Mouse (Mus musculus) lung, postnatal 0 days (tissue): ENCODE data around the gene Osbpl10. TPM values are rescaled to one million over a fixed set of nuclear protein-coding genes. Genes with fewer than 3 reads are reported as not detected.

Experiments
- ATAC-seq: fragments of 200-750 bp; cut with Nextera tagmentation; 2 replicates; pipeline ENCODE4 v1.8.0; 2017; ENCODE audit warnings: moderate library complexity
- DNase-seq: peaks from one replicate; pipeline ENCODE4 v3.0.0-alpha.2; 2016; ENCODE audit warnings: low spot score
- H3K27ac ChIP-seq: fragments of 300-500 bp; sonication (generic); 2 replicates; pipeline ENCODE4 v1.5.1; 2014; ENCODE audit warnings: antibody characterized with exemption, mild to moderate bottlenecking, low read length, mixed read lengths
- H3K27me3 ChIP-seq: fragments of 300-500 bp; sonication (generic); replicated peaks from 2 replicates; pipeline ENCODE4 v1.6.1; 2014; ENCODE audit warnings: low read length, mixed read lengths; ENCODE audit not compliant: insufficient read depth
- H3K36me3 ChIP-seq: fragments of 300-500 bp; sonication (generic); 2 replicates; pipeline ENCODE4 v1.6.1; 2014; ENCODE audit warnings: low read length, mixed read lengths; ENCODE audit not compliant: insufficient read depth
- H3K4me1 ChIP-seq: fragments of 300-500 bp; sonication (generic); 2 replicates; pipeline ENCODE4 v1.6.1; 2014; ENCODE audit warnings: antibody characterized with exemption, low read depth, low read length, mixed read lengths; ENCODE audit not compliant: insufficient read depth
- H3K4me2 ChIP-seq: fragments of 300-500 bp; sonication (generic); replicated peaks from 2 replicates; pipeline ENCODE4 v1.6.1; 2014; ENCODE audit warnings: low read depth, mild to moderate bottlenecking, low read length, moderate library complexity, mixed read lengths
- H3K4me3 ChIP-seq: fragments of 300-500 bp; sonication (generic); 2 replicates; pipeline ENCODE4 v1.5.1; 2014; ENCODE audit warnings: low read depth, low read length
- H3K9ac ChIP-seq: fragments of 300-500 bp; sonication (generic); replicated peaks from 2 replicates; pipeline ENCODE4 v1.6.1; 2014; ENCODE audit warnings: low read depth, mild to moderate bottlenecking
- H3K9me3 ChIP-seq: fragments of 300-500 bp; sonication (generic); 2 replicates; pipeline ENCODE4 v1.6.1; 2016; ENCODE audit warnings: low read length, mixed read lengths
- CTCF ChIP-seq: IDR thresholded peaks from 2 replicates; pipeline ENCODE4 v1.5.1; 2016; ENCODE audit warnings: antibody characterized with exemption, mild to moderate bottlenecking
- EP300 ChIP-seq: IDR thresholded peaks from 2 replicates; pipeline ENCODE4 v1.6.1; 2016; ENCODE audit warnings: antibody characterized with exemption, mild to moderate bottlenecking, control low read depth
- WGBS: fragments of 180-500 bp; shearing (Covaris S2); extraction: QIAGEN DNeasy Blood & Tissue Kit; methylation state at CpG from one replicate; pipeline ENCODE4 v1.1.7; 2014; 5-methylcytosine and 5-hydroxymethylcytosine counted together
- polyA plus RNA-seq: library from polyadenylated mRNA; unstranded; fragments of >200 nt; fragmentation: Nextera tagmentation; extraction: Ambion mirVana; gene quantifications from 2 replicates; pipeline ENCODE4 v1.2.1, GENCODE M21; 2015

Gene Osbpl10
- polyA plus RNA-seq, 1 experiment from 2014 or later, result 2.6 TPM

DNA sequence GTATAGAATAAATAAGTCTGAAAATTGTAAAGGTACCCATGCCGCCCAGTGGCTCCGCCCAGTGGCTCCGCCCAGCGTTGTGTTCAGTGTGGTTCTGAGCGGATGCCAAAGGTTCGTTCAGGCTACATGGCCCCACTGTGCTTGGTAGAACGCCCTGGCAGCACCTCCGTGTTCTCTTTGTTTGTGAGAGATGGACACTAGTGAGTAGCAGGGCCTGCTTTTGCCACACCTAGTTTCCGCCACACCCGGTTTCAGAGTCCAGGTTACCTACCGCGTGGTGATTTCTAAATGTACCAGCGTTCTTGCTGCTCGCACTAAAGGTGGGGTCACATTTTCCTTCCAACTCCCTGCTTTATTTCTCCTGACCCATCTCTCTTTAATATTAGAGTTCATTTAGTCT lies 75.4 kb downstream of the Osbpl10 start:
- TF ChIP-seq EP300 (no peak), CTCF (no peak)
- H3K36me3 ChIP-seq, result no peaks in the 10 kb centered on the region
- no peaks in the 10 kb centered on the region for H3K4me1 ChIP-seq
- DNase-seq, result no peak
- no peak overlapping the region for H3K4me3 ChIP-seq
- H3K27me3 ChIP-seq, result no peaks in the 10 kb centered on the region
- no peak overlapping the region for H3K27ac ChIP-seq
- WGBS, result 90% methylated on average over 14 of the region's 14 CpGs
- H3K4me2 ChIP-seq, result no peak overlapping the region
- no peak overlapping the region for H3K9ac ChIP-seq
- H3K9me3 ChIP-seq, result no peaks in the 10 kb centered on the region
- no peak for ATAC-seq

GRCm38 (mm10) chr9:115055041-115055830 lies 76.9 kb downstream of the Osbpl10 start:
- no peak overlapping the region for H3K27ac ChIP-seq
- H3K4me1 ChIP-seq, result no peaks in the 10 kb centered on the region
- H3K4me3 ChIP-seq, result no peak overlapping the region
- TF ChIP-seq EP300 (no peak), CTCF (no peak)
- no peak overlapping the region for H3K4me2 ChIP-seq
- H3K36me3 ChIP-seq, result no peaks in the 10 kb centered on the region
- H3K9ac ChIP-seq, result no peak overlapping the region
- WGBS, result 86% methylated on average over 8 of the region's 8 CpGs
- no peaks in the 10 kb centered on the region for H3K9me3 ChIP-seq
- ATAC-seq (no peak), DNase-seq (no peak)
- H3K27me3 ChIP-seq, result no peaks in the 10 kb centered on the region

GRCm38 (mm10) chr9:115058806-115059205 lies 80.4 kb downstream of the Osbpl10 start:
- Histone ChIP-seq H3K9ac (no peak overlapping the region), H3K4me3 (no peak overlapping the region), H3K4me2 (no peak overlapping the region), H3K9me3 (no peaks in the 10 kb centered on the region), H3K27me3 (no peaks in the 10 kb centered on the region), H3K27ac (no peak overlapping the region), H3K36me3 (no peaks in the 10 kb centered on the region), H3K4me1 (no peaks in the 10 kb centered on the region)
- TF ChIP-seq EP300, result no peak
- TF ChIP-seq CTCF, result no peak
- ATAC-seq, result no peak
- WGBS, result 37% methylated on average over 5 of the region's 5 CpGs
- DNase-seq, result no peak

DNA sequence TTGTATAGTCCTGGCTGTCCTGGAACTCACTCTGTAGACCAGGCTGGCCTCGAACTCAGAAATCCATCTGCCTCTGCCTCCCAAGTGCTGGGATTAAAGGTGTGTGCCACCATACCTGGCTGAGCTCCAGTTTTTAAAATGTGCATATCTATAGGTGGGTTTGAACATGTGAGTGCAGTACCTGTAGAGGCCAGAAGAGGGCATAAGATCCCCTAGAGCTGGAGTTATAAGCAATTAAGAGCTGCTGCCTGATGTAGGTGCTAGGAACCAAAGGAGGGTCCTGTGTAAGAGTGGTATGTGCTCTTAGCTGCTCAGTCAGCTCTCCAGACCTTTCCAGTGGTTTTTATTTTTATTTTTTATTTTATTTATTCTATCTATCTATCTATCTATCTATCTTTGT lies 86.5 kb downstream of the Osbpl10 start:
- ATAC-seq, result no peak
- Histone ChIP-seq H3K4me2 (no peak overlapping the region), H3K27me3 (no peaks in the 10 kb centered on the region), H3K36me3 (no peaks in the 10 kb centered on the region), H3K9me3 (no peaks in the 10 kb centered on the region; the same call in 1 of the 2 replicates), H3K27ac (no peak overlapping the region), H3K4me1 (no peaks in the 10 kb centered on the region), H3K9ac (no peak overlapping the region), H3K4me3 (no peak overlapping the region)
- TF ChIP-seq EP300 (no peak), CTCF (peak; percentile 30)
- WGBS, result 90% methylated on average over 1 of the region's 1 CpGs
- no peak for DNase-seq

GRCm38 (mm10) chr9:115067071-115067470 lies 88.7 kb downstream of the Osbpl10 start:
- WGBS, result 66% methylated on average over 8 of the region's 9 CpGs
- no peak for DNase-seq

DNA sequence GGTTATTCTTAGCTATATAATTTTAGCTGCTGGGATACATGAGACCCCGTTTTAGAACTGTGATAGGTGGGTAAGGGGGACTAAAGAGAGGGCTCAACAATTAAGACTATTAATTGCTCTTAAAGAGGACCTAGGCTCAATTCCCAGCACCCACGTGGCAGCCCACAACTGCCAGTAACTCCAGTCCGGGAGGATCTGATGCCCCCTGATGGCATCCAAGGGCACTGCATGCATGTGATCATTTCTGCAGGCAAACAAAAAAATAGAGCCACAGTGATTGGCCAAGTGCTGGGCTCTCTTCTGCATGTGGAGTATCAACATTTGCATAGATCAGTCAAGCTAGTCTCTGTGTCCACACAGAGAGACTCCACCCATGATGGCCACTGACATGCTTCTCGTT lies 96.8 kb downstream of the Osbpl10 start:
- H3K4me1 ChIP-seq, result no peaks in the 10 kb centered on the region
- no peak overlapping the region for H3K4me2 ChIP-seq
- no peak overlapping the region for H3K4me3 ChIP-seq
- H3K27me3 ChIP-seq, result no peaks in the 10 kb centered on the region
- no peaks in the 10 kb centered on the region for H3K9me3 ChIP-seq
- no peak for TF ChIP-seq EP300
- TF ChIP-seq CTCF, result no peak
- no peak overlapping the region for H3K9ac ChIP-seq
- DNase-seq (no peak), ATAC-seq (no peak)
- H3K27ac ChIP-seq, result no peak overlapping the region
- H3K36me3 ChIP-seq, result no peaks in the 10 kb centered on the region
- WGBS, result 80% methylated on average over 4 of the region's 4 CpGs

More at GRCm38 (mm10) chr9:115067071-115067470, 88.7 kb downstream of the Osbpl10 start:
- TF ChIP-seq CTCF, result no peak
- no peak for TF ChIP-seq EP300
- H3K9me3 ChIP-seq, result no peaks in the 10 kb centered on the region; the same call in 1 of the 2 replicates
- H3K4me2 ChIP-seq, result no peak overlapping the region
- no peak for ATAC-seq
- no peak overlapping the region for H3K4me3 ChIP-seq
- H3K9ac ChIP-seq, result no peak overlapping the region
- no peak overlapping the region for H3K27ac ChIP-seq
- no peaks in the 10 kb centered on the region for H3K4me1 ChIP-seq
- no peaks in the 10 kb centered on the region for H3K27me3 ChIP-seq
- H3K36me3 ChIP-seq, result no peaks in the 10 kb centered on the region
